Mouse (Mus musculus) heart, adult 2 months (tissue): Measurements from ENCODE around the gene Tmem132b.

Experiments used
- CTCF ChIP-seq: fragments of 200-600 bp; IDR thresholded peaks from 2 replicates; pipeline ENCODE4 v1.8.1; 2022; ENCODE audit warnings: antibody characterized with exemption, mild to moderate bottlenecking, moderate library complexity
- EP300 ChIP-seq: fragments of 200-500 bp; IDR thresholded peaks from 2 replicates; pipeline ENCODE4 v1.6.1; 2011; ENCODE audit warnings: low read depth, low read length, control low read depth; ENCODE audit not compliant: insufficient read depth
- POLR2A ChIP-seq: fragments of 200-500 bp; IDR thresholded peaks from 2 replicates; pipeline ENCODE4 v1.6.1; 2011; ENCODE audit warnings: mild to moderate bottlenecking, low read depth, low read length, control low read depth; ENCODE audit not compliant: insufficient read depth

DNA sequence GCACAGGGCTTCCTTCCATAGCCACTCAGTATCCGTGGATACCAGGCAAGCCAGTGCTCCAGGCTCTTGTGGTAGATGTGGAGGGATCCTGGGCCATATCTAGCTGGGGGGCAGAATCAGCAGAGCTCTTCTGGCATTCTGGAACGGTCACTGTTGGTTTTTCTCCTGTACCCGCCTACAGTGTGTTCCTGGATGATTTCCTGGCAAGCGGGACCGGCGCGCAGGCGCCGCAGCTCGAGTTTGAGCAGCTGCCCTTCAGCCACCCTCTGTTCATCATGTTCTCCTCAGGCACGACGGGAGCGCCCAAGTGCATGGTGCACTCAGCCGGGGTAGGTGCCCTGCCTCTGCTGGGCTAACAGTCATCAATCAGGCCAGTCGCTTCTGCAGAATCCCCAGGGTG is 25.6 kb upstream of the Tmem132b start:
- TF ChIP-seq CTCF (no peak), POLR2A (no peak), EP300 (no peak)
